Comparison of ENCODE assay signal across 17 mouse cellular contexts in genomic region chr1:122273579-122273978, GRCm38 (mm10).
DNase-seq lines count a peak whose midpoint lies in the region; ATAC-seq lines count a peak whose summit lies in the region.
"Had no signal": no experiment of that assay in that cellular context is flagged by ENCODE, and none has a peak within 500 bp of the region (broad histone marks: within the 10 kb centered on the region; RNA-seq: fewer than 3 reads in every experiment).

No protein-coding gene starts in this region.

- no peak for DNase-seq in cerebellum, postnatal 4 days (ENCODE audit: low spot score in 2 of 2)
- peak; percentile 45 for DNase-seq in brain, adult 2 months (ENCODE audit: low read depth, low spot score)
- DNase-seq in cerebellum, adult 8-10 months, result peak; percentile 14
- peak; percentile 71 to 79 for DNase-seq in cerebellum, postnatal 25 days
- no peak for DNase-seq in urinary bladder, postnatal 10 days (ENCODE audit: low spot score)
- no peak for DNase-seq in embryo, embryonic 9.5 days (ENCODE audit: extremely low spot score)
- DNase-seq: adrenal gland, adult 2 months; forebrain, postnatal 0 days; heart, postnatal 10 days; kidney, adult 9 months; kidney, postnatal 25 days; liver, postnatal 0 days; lung, postnatal 36 days had no signal

- ATAC-seq in cerebellum, adult (ENCODE audit: insufficient number of reproducible peaks, low FRiP score, low TSS enrichment), result peak; percentile 82
- ATAC-seq: activated CD4-positive, CD25-positive, alpha-beta regulatory T cell, adult 4 months; forebrain, postnatal 0 days; intestine, postnatal 0 days; liver, embryonic 12.5 days; liver, postnatal 0 days had no signal

Comparison
In these comparisons a context has a peak if more than half of its experiments do, and no peak if none do; other contexts are left out.
1. DNase-seq: peak in brain, adult 2 months (single experiment), cerebellum, adult 8-10 months (single experiment) and cerebellum, postnatal 25 days (2 of 2); none in cerebellum, postnatal 4 days (0 of 2), urinary bladder, postnatal 10 days (single experiment) and embryo, embryonic 9.5 days (single experiment).